Mouse (Mus musculus) hematopoietic stem cell, adult 5-6 weeks (primary cell): Measurements from ENCODE around the gene 1700020A23Rik. TPM values are rescaled to one million over a fixed set of nuclear protein-coding genes. Genes with fewer than 3 reads are reported as not detected.

Experiments used
- ATAC-seq, 2 experiments: fragments of 125-278 bp in 1 of 2; replicated peaks in 1 of 2; 2 replicates each; pipeline ENCODE4 v1.8.0; 2016 to 2017; ENCODE audit warnings: inconsistent platforms in 2 of 2, mild to moderate bottlenecking in 2 of 2, moderate number of reproducible peaks in 2 of 2, low read depth in 1 of 2, moderate TSS enrichment in 1 of 2; ENCODE audit not compliant: low FRiP score in 2 of 2, poor library complexity in 2 of 2, severe bottlenecking in 2 of 2, insufficient read depth in 1 of 2, low TSS enrichment in 1 of 2
- total RNA-seq: library from RNA; stranded (forward); fragments of 172-1452, 232-1000 nt; gene quantifications from 2 replicates; pipeline ENCODE4 v1.2.3, GENCODE M21; 2017

1700020A23Rik gene
- total RNA-seq, 1 experiment from 2014 or later = not detected

- ATAC-seq = no peak
Measured at GRCm38 (mm10) chr2:130400046-130400445, 5.0 kb upstream of the 1700020A23Rik start.

DNA sequence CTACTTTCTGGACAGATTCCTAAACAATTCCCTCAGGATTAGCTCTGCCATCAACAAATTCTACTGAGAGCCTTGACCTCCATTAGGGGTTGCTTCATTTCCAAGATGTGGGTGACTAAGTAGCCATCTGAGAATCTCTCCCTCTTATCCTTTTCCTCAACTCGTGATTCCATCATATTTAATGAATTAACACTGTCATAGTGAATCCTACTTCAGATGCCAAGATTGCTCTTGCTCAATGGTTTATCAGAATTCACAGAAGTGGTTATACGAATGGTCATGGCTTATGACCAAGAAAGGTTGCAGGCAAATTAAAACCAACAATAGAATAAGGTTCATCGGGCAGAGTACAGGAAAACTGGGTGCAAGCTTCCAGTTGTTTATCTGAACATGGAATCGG is 3.2 kb upstream of the 1700020A23Rik start:
- ATAC-seq = no peak

- no peak for ATAC-seq
Measured at GRCm38 (mm10) chr2:130406178-130406577, 1.1 kb downstream of the 1700020A23Rik start, which contains the start of gene Tmem239. Gene Tmem239 (plus strand): TSS chr2:130406478.

GRCm38 (mm10) chr2:130408194-130408593 is 3.1 kb downstream of the 1700020A23Rik start:
- no peak for ATAC-seq

DNA sequence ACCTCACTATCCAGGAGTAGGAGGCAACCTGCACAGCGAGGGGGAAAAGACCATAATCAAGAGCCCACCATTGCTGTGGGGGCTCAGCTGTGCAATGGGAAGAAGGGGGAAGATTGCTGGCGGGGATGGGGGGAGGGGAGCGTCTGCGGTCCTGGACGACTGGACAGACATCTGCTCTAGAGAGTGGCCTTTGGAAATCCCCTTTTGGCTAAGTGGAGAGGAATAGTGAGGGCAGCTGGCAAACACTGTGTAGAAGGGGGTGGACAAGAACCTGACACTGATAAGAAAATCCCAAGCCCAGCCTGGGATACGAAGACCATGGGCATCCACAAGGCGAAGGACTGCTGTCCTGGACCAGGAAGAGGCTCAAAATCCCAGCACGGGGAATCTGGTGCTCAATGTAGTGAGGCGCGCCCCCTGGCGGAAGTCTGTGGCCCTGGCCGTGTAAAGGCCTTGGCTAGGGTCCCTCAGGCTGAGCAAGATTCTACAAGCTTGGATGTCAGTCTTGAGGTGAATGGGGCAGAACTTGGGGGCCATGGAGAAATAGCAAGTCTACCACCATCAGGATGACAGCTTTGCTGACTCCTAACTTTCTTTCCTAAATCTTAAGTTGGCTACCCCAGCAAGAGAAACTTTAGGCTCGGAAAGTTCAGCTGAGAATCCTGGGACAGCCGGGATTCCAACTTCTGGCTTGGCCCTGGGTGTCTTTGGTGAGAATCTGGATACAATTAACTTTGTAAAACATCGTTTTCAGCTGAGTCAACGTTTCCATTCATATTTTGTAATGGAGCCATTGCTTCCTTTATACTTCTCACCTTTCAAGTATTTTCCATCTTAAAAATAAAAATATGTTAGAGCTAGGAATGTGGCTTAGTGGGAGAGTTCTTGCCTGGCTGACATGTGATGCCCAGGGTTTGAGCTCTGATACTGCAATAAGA is 6.8 kb downstream of the 1700020A23Rik start:
- peak; percentile 62 to 89 for ATAC-seq

- ATAC-seq = no peak
Measured at GRCm38 (mm10) chr2:130412775-130413174, 7.7 kb downstream of the 1700020A23Rik start.

- no peak for ATAC-seq
Measured at GRCm38 (mm10) chr2:130414094-130414856, 9.2 kb downstream of the 1700020A23Rik start.

- ATAC-seq = no peak
Measured at GRCm38 (mm10) chr2:130421781-130422620, 16.9 kb downstream of the 1700020A23Rik start.

DNA sequence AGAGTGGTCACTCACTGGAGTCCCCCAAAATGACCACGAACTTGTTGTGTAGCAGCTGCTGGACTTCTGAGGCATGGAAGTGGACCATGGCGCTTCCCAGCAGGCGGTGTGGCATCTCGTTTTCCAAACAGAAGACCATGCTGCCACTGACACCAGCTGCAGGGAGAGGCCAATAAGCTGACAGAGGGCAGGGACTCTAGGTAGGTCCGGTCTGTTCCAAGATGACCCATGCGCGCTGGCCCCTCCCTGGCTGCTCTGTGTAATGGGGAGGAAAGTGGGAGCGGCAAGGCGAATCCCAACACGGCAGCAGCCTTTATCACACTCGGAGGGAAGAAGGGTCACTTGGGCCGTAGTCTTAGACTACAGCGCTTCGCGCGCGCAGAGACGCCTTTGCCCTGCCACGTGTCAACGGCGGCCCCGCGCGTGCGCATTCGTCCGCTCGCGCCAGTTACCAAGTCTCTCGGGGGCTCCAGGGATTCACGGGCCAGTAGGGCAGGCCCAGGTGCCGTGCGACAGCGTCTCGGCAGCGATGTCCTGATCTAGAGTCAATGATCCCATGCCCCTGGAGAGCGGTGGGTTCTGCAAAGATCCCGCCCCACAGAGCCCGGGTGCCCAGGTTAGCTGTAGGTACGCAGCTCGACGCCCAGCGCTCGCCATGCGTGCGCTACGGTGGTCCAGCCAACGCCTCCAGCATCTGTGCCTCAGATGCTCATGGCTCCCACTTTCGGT is 18.5 kb downstream of the 1700020A23Rik start:
- ATAC-seq = peak in 1 of 2 experiments; percentile 46; a peak in 3 of 4 replicates

DNA sequence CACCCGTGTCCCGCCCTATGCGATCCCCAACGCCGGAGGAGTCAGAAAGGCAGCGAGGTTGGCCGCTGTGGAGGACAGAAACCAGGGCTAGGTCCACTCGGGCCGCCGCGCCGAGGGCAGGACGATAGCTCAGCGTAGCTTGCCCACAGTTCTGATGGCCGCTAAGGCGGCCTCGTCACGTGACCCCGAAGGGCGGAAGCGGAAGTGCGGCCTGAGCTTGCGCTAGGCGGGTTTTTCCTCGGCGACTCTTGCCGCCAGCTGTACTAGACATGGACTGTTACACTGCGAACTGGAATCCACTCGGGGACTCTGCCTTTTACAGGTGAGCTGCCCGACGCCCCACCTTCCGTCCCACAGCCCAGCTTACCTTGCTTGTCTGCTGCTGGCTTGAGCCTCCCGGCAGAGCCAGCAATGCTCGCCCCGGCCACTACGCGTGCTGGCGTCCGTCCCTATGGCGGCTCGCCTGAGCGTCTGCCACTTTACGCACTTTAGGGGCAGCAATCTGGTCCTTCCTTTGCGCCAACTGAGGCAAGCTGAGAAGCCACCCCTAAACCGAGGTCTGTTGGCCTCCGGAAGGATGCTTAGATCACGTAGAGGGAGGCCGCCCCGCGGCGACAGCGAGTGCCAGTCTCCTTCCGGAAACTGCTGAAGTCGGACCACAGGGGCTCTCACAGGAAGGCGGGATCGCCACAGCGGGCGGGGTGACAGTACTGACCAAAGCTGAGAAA is 19.2 kb downstream of the 1700020A23Rik start, which contains the start of the genes Vps16 and Pced1a:
Gene Vps16 (plus strand): TSS at position 214 of the 728 bp plus-strand sequence.
Gene Pced1a (minus strand): TSS at position 576 of the 728 bp plus-strand sequence.
- ATAC-seq = peak; percentile 81 to 87

GRCm38 (mm10) chr2:130425112-130425511 is 20.1 kb downstream of the 1700020A23Rik start:
- ATAC-seq = no peak

DNA sequence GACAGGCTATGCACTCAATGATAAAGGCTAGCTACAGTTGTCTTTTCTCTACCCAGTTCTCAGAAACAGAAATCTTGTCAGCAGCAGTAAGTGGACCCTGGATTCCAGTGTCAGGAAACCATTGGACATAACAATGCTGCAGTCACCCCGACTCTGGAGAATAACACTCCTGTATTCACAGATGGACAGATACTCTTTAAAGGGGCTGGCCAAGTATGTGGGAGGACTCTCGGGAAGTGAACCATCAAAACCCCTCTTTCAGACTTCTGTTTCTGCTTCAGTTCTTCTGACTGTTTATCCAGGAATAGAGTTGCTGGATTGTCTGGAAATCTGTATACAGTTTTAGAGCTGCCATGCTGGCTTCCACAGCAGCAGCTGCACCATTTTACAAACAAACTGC is 24.8 kb downstream of the 1700020A23Rik start:
- no peak for ATAC-seq

GRCm38 (mm10) chr2:130430484-130430883 is 25.4 kb downstream of the 1700020A23Rik start:
- no peak for ATAC-seq

GRCm38 (mm10) chr2:130432157-130432556 is 27.1 kb downstream of the 1700020A23Rik start:
- no peak for ATAC-seq

GRCm38 (mm10) chr2:130433152-130433551 is 28.1 kb downstream of the 1700020A23Rik start:
- peak; percentile 42 to 48; a peak in 1 of 4 replicates for ATAC-seq

- no peak for ATAC-seq
Measured at GRCm38 (mm10) chr2:130436769-130437168, 31.7 kb downstream of the 1700020A23Rik start.
